Mouse (Mus musculus) liver, embryonic 12.5 days (tissue): ENCODE measurements around the gene Msrb1. TPM values are rescaled to one million over a fixed set of nuclear protein-coding genes. Genes with fewer than 3 reads are reported as not detected.

Source experiments
- ATAC-seq: fragments of 200-750 bp; cut with Nextera tagmentation; 2 replicates; pipeline ENCODE4 v1.8.0; 2017; ENCODE audit warnings: moderate number of reproducible peaks, mild to moderate bottlenecking, moderate library complexity
- H3K27ac ChIP-seq: fragments of 300-500 bp; sonication (generic); 2 replicates; pipeline ENCODE4 v1.5.1; 2016; ENCODE audit warnings: mild to moderate bottlenecking
- H3K27me3 ChIP-seq: fragments of 300-500 bp; sonication (generic); replicated peaks from 2 replicates; pipeline ENCODE4 v1.6.1; 2016; ENCODE audit warnings: mild to moderate bottlenecking, moderate library complexity
- H3K36me3 ChIP-seq: fragments of 300-500 bp; sonication (generic); 2 replicates; pipeline ENCODE4 v1.6.1; 2016; ENCODE audit warnings: mild to moderate bottlenecking, moderate library complexity
- H3K4me1 ChIP-seq: fragments of 300-500 bp; sonication (generic); 2 replicates; pipeline ENCODE4 v1.6.1; 2016
- H3K4me2 ChIP-seq: fragments of 300-500 bp; sonication (generic); 2 replicates; pipeline ENCODE4 v1.6.1; 2016; ENCODE audit warnings: mild to moderate bottlenecking, moderate library complexity
- H3K4me3 ChIP-seq: fragments of 300-500 bp; sonication (generic); 2 replicates; pipeline ENCODE4 v1.5.1; 2016; ENCODE audit warnings: mild to moderate bottlenecking, moderate library complexity
- H3K9ac ChIP-seq: fragments of 300-500 bp; sonication (generic); 2 replicates; pipeline ENCODE4 v1.6.1; 2016; ENCODE audit warnings: mild to moderate bottlenecking, moderate library complexity
- H3K9me3 ChIP-seq: fragments of 300-500 bp; sonication (generic); replicated peaks from 2 replicates; pipeline ENCODE4 v1.6.1; 2016; ENCODE audit warnings: mild to moderate bottlenecking, moderate library complexity
- WGBS: fragments of 180-500 bp; shearing (Covaris S2); methylation state at CpG from one replicate; pipeline ENCODE4 v1.1.7; 2016; ENCODE audit not compliant: insufficient replicate concordance; 5-methylcytosine and 5-hydroxymethylcytosine counted together
- polyA plus RNA-seq: library from polyadenylated mRNA; unstranded; fragments of >200 nt; fragmentation: Nextera tagmentation; extraction: Ambion mirVana; gene quantifications from 2 replicates; pipeline ENCODE4 v1.2.1, GENCODE M21; 2016

The Msrb1 gene
- polyA plus RNA-seq, 1 experiment from 2014 or later = 21.6 TPM

DNA sequence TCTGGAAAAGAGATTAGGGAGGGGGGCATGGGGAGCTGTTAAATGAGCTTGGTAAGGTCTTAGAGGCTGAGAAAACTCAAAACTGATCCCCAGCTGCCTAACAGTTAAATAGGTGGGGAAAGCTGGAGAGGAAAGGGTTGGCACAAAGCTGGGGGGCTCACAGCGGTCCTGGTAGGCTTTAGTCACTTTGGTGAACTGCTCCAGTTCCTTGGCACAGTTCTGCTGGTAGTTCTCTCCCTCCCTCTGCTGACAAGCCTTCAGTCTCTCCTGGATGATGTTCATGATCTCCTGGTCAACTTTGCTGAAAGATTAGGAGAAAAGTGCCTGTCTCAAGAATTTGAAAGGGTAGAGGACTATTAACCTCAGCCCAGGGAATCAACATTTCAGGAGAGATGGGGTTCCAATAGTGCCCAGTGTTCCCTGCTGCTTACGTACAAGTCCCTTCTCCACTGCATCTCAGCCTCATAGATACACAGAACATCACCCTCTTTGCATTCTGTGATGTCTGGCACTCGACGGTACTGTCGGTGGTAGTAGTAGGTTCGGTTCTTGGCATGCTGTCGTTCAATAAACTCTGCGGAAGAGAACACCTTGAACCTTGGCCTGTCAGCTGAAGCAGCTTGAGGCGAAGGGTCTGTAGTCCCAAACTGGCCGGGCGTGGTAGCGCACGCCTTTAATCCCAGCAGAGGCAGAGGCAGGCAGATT lies 14.1 kb upstream of the Msrb1 start:
- Histone ChIP-seq H3K36me3 (peaks cover 39% of the 10 kb centered on the region), H3K27ac (peak overlapping the region; percentile 90), H3K9ac (peak overlapping the region; percentile 93), H3K4me3 (peak overlapping the region; percentile 92), H3K4me1 (peaks cover 55% of the 10 kb centered on the region), H3K9me3 (no peaks in the 10 kb centered on the region), H3K27me3 (0 out of 2 replicates have a peak, but pooled peaks cover 3% of the 10 kb centered on the region), H3K4me2 (peak overlapping the region; percentile 80)
- 13% methylated on average over 13 of the region's 13 CpGs for WGBS
- no peak for ATAC-seq

DNA sequence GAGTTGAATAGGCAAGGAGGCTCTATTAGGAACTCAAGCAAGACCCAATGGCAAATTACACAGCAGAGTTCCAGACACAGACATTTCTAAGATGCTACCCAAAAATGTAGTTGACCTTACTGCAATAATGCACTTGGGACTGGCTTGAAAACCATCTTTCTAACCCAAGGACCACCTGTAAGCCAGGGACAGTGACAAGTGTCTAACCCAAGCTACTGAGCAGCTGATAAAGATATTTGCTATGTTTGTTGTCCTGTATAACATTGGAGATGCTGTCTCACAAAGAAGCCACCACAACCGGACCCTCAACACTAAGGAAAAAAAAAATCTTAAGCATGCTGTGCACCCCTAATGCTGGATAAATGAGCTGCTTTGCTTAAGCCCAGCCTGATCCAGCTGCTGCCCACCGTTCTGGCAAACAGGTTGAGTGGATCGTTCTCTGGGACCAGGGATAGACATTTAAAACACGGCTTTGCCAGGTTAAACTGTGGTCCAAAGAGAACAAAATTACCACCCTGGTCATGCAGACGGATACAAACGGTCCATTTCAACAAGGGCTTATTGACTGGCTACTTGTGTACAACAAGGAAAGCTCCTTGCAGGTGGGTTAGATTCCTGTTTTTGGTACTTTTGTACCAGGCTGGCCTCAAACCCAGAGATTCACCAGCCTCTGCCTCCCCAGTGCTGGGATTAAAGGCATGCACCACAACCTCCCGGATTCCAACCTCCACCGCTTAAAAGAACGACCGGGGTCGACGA lies 13.1 kb upstream of the Msrb1 start:
- no peak for ATAC-seq
- peak overlapping the region; percentile 93 for H3K9ac ChIP-seq
- peaks cover 12% of the 10 kb centered on the region for H3K27me3 ChIP-seq
- WGBS = 3% methylated on average over 12 of the region's 12 CpGs
- peaks cover 50% of the 10 kb centered on the region for H3K4me1 ChIP-seq
- peak overlapping the region; percentile 90 for H3K27ac ChIP-seq
- H3K36me3 ChIP-seq = peaks cover 29% of the 10 kb centered on the region
- H3K9me3 ChIP-seq = no peaks in the 10 kb centered on the region
- H3K4me3 ChIP-seq = peak overlapping the region; percentile 92
- H3K4me2 ChIP-seq = peak overlapping the region; percentile 80

DNA sequence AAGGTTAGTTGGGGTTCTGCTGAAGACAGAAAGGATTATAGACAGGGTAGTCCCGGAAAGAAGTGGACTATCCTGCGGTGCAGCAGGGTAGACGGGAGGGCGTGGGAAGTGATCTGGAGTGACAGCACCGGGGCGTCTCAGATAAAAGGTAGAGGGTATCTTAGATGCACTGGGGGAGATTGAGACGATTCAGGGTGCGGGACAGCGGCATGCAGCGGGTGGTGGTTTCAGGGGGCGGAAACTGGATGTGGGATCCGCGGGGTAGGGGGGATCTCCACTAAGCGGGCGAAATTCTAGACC lies 12.6 kb upstream of the Msrb1 start:
- Histone ChIP-seq H3K4me1 (peaks cover 45% of the 10 kb centered on the region), H3K4me3 (peak overlapping the region; percentile 92), H3K27ac (peak overlapping the region; percentile 90), H3K4me2 (peak overlapping the region; percentile 80), H3K27me3 (peaks cover 14% of the 10 kb centered on the region), H3K9ac (peak overlapping the region; percentile 93), H3K36me3 (peaks cover 24% of the 10 kb centered on the region), H3K9me3 (no peaks in the 10 kb centered on the region)
- ATAC-seq = peak; percentile 64
- WGBS = under 1% methylated on average over 15 of the region's 15 CpGs

DNA sequence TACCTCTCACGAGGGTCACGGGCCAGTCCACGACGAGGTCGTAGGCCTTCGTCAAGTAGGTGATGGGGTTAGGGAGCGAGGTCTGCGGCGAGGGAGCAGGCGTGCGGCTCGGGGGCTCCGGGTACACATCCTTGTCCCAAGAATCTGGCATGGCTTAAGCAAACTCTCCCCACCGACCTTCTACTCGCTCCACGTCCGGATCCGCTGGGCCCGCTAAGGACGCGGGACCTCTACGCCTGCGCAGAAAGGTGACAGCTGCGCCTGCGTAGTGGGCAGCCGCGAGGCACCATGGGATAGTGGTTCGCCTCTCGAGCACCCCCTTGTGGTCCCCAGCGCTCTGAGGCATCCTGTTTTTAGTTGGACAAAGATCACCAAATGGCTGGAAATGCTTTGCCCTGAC lies 12.3 kb upstream of the Msrb1 start, which contains the start of gene Ndufb10:
Gene Ndufb10, minus strand, starts transcription at position 295 of the 400 bp plus-strand sequence.
- peak; percentile 74 for ATAC-seq
- Histone ChIP-seq H3K4me2 (peak within 1 kb of the TSS; percentile 80), H3K4me1 (peaks cover 41% of the 10 kb centered on the region), H3K9ac (peak within 1 kb of the TSS; percentile 93), H3K27ac (peak within 1 kb of the TSS; percentile 90), H3K4me3 (peak within 1 kb of the TSS; percentile 92), H3K36me3 (peaks cover 22% of the 10 kb centered on the region), H3K9me3 (no peaks in the 10 kb centered on the region), H3K27me3 (peaks cover 14% of the 10 kb centered on the region)
- under 1% methylated on average over 30 of the region's 30 CpGs for WGBS

DNA sequence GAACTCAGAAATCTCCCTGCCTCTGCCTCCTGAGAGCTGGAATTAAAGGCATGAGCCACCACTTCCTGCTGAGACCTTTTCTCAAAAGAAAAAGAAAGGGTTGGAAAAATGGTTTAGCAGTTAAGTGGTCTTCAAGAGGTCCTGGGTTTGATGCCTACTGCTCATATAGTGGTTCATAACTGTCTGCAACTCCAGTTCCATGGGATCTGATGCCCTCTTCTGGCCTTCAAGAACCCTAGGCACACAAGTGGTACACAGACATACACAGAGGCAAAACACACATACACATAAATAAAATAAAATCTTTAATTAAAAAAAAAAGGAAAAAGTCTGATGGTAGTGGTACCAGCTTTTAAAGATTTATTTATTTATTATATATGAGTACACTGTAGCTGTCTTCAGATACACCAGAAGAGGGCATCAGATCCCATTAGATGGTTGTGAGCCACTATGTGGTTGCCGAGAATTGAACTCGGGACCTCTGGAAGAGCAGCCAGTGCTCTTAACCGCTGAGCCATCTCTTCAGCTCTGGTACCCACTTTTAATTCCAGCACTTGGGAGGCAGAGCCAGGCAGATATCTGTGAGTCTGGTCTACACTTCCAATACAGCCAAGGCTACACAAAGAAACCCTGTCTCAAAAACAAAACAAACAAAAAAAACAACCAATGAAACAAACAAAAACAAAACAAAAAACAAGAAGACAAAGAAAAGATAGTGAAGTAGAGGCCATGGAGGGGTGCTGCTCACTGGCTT lies 10.6 kb upstream of the Msrb1 start:
- Histone ChIP-seq H3K9ac (no peak overlapping the region), H3K4me1 (peaks cover 40% of the 10 kb centered on the region), H3K27ac (no peak overlapping the region), H3K4me3 (no peak overlapping the region), H3K27me3 (peaks cover 14% of the 10 kb centered on the region), H3K4me2 (no peak overlapping the region), H3K9me3 (no peaks in the 10 kb centered on the region), H3K36me3 (peaks cover 18% of the 10 kb centered on the region)
- 51% methylated on average over 3 of the region's 3 CpGs for WGBS
- ATAC-seq = no peak

DNA sequence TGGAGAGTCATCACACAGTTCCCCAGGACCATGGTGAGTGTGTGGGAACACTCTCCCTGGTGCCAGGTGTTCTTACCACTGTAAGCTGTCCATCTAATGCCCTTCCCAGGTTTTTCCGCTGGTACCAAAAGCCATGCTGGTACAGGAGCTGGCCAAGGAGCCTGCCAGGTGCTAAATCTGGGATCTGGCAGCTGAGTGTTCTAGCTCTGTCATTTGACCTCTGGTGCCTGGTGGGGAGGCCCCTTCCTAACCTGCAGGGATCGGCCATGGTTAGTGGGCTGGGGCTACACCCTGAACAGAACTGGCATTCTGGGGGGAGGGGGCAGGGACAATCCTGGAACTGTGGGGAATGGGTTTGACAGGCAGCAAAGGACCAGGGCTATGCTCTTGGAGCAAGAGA lies 8.8 kb upstream of the Msrb1 start, which contains the start of gene Rpl3l:
Gene Rpl3l, plus strand, starts transcription at position 203 of the 400 bp plus-strand sequence.
- Histone ChIP-seq H3K27me3 (peaks cover 22% of the 10 kb centered on the region), H3K27ac (no peak within 1 kb of the TSS), H3K9me3 (no peaks in the 10 kb centered on the region), H3K36me3 (peaks cover under 1% of the 10 kb centered on the region; the same call in 1 of the 2 replicates), H3K4me3 (no peak within 1 kb of the TSS), H3K4me2 (no peak within 1 kb of the TSS), H3K4me1 (peaks cover 24% of the 10 kb centered on the region), H3K9ac (no peak within 1 kb of the TSS)
- no peak for ATAC-seq
- 64% methylated on average over 2 of the region's 2 CpGs for WGBS

DNA sequence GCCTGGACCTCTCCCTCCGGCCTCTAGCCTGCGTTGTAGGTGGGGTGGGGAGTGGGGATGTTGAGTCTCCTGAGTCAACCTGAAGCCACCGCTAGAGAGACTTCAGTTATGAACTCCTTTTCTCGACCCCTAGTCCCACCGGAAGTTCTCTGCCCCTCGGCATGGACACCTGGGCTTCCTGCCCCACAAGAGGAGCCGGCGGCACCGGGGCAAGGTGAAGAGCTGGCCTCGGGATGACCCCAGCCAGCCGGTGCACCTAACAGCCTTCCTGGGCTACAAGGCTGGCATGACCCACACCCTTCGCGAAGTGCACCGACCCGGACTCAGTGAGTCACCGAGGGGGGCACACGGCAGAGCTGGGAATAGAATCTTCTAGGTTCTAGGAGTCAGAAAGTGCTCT lies 8.3 kb upstream of the Msrb1 start:
- Histone ChIP-seq H3K27me3 (peaks cover 28% of the 10 kb centered on the region), H3K9ac (no peak overlapping the region), H3K9me3 (no peaks in the 10 kb centered on the region), H3K36me3 (no peaks in the 10 kb centered on the region), H3K27ac (no peak overlapping the region), H3K4me3 (no peak overlapping the region), H3K4me2 (no peak overlapping the region), H3K4me1 (peaks cover 19% of the 10 kb centered on the region)
- WGBS = 65% methylated on average over 17 of the region's 17 CpGs
- no peak for ATAC-seq

DNA sequence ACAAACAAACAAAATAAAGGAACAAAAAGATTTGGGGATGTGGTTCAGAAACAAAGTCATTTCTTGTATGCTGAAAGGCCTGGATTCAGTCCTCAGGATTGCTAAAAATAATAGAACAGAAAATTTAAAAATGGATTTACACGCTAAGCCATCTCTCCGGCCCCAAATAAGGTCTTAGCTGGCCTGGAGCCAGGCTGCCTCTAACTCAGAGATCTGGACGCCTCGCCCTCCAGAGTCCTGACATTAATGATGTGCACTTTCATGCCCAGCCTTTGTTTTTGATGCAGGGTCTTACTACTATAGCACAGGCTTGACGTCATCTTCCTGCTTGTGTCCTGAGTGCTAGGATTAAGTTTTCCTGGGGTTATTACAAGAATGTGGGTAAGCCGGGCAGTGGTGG lies 7.4 kb upstream of the Msrb1 start:
- 70% methylated on average over 6 of the region's 6 CpGs for WGBS
- Histone ChIP-seq H3K4me2 (no peak overlapping the region), H3K27me3 (peaks cover 30% of the 10 kb centered on the region), H3K4me1 (peaks cover 13% of the 10 kb centered on the region), H3K9me3 (no peaks in the 10 kb centered on the region), H3K9ac (no peak overlapping the region), H3K27ac (no peak overlapping the region), H3K4me3 (no peak overlapping the region), H3K36me3 (no peaks in the 10 kb centered on the region)
- ATAC-seq = no peak

DNA sequence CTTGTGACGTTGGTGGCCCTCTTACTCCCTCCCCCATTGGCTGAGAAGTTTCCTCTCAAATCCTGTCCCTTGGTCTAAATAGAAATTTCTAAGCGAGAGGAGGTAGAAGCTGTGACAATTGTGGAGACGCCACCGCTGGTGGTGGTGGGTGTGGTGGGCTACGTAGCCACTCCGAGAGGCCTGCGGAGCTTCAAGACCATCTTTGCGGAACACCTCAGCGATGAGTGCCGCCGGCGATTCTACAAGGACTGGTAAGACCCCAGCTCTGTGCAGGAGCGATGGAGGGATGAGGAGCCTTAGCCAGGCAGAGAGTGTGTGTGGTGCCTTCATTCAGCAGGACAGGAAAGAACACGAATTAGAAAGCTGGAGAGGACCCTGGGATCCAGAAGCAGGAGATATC lies 5.7 kb upstream of the Msrb1 start:
- 71% methylated on average over 14 of the region's 14 CpGs for WGBS
- Histone ChIP-seq H3K27ac (no peak overlapping the region), H3K4me3 (no peak overlapping the region), H3K9me3 (no peaks in the 10 kb centered on the region), H3K27me3 (peaks cover 30% of the 10 kb centered on the region), H3K4me1 (peaks cover 10% of the 10 kb centered on the region), H3K9ac (no peak overlapping the region), H3K36me3 (no peaks in the 10 kb centered on the region), H3K4me2 (no peak overlapping the region)
- ATAC-seq = no peak

DNA sequence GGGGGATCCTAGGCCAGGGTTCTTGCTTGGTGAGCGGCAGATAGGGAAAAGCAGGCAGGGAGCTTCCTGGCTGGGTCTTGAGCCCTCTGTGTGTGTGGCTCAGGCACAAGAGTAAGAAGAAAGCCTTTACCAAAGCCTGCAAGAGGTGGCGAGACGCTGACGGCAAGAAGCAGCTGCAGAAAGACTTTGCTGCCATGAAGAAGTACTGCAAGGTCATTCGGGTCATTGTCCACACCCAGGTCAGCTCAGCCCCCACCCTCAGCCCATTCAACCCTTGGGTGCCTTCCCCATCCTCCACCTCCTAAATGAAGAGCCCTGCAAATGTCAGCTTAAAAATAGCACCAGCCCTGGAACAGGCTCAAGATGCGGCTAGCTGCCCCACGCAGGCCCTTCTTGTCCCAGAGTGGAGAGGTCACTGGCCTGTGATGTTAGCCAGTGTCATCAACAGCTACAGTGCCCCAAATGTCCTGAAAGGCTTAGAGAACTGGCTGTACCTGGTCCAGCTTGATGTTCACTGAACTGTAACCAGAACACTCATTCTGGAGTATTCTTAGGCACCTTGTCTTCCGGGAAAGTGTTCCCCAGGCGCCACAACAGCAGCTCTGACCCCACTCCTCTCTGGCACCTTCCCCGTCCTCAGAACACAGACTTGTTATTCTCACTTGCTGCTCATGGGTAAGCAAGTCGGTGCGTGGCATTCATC lies 4.1 kb upstream of the Msrb1 start:
- H3K4me1 ChIP-seq = peaks cover 16% of the 10 kb centered on the region
- H3K9ac ChIP-seq = no peak overlapping the region
- H3K27ac ChIP-seq = no peak overlapping the region
- no peak overlapping the region for H3K4me3 ChIP-seq
- ATAC-seq = no peak
- no peaks in the 10 kb centered on the region for H3K9me3 ChIP-seq
- peaks cover 28% of the 10 kb centered on the region for H3K27me3 ChIP-seq
- H3K36me3 ChIP-seq = no peaks in the 10 kb centered on the region
- 67% methylated on average over 12 of the region's 12 CpGs for WGBS
- H3K4me2 ChIP-seq = no peak overlapping the region

DNA sequence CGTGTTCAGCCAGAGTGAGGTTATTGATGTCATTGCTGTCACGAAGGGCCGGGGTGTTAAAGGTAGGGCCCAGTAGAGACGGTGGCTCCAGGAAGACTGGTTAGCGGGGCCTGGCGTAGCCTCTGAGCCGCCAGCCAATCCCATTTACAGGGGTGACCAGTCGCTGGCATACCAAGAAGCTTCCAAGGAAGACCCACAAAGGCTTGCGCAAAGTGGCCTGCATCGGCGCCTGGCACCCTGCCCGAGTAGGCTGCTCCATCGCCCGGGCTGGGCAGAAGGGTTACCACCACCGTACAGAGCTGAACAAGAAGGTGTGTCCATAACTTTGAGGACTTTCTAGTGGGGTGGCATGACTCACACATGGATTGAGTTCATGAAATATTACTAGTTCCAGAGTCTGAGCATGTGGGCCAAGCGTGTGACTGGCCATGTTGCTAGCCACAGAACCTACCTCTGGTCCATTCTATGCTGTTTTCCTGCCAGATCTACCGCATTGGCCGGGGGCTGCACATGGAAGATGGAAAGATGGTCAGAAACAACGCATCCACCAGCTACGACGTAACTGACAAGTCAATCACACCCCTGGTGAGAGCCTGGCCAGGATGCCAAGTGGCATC lies 2.9 kb upstream of the Msrb1 start:
- peaks cover 27% of the 10 kb centered on the region for H3K4me1 ChIP-seq
- no peaks in the 10 kb centered on the region for H3K9me3 ChIP-seq
- H3K4me3 ChIP-seq = no peak overlapping the region
- no peak for ATAC-seq
- 84% methylated on average over 21 of the region's 21 CpGs for WGBS
- 0 out of 2 replicates have a peak overlapping the region, but pooled peaks have one; percentile 3 for H3K9ac ChIP-seq
- H3K27me3 ChIP-seq = 0 out of 2 replicates have a peak, but pooled peaks cover 16% of the 10 kb centered on the region
- H3K36me3 ChIP-seq = no peaks in the 10 kb centered on the region
- no peak overlapping the region for H3K4me2 ChIP-seq
- no peak overlapping the region for H3K27ac ChIP-seq
